Mouse (Mus musculus): ENCODE results near the gene Scarb1.

The Scarb1 gene

DNA sequence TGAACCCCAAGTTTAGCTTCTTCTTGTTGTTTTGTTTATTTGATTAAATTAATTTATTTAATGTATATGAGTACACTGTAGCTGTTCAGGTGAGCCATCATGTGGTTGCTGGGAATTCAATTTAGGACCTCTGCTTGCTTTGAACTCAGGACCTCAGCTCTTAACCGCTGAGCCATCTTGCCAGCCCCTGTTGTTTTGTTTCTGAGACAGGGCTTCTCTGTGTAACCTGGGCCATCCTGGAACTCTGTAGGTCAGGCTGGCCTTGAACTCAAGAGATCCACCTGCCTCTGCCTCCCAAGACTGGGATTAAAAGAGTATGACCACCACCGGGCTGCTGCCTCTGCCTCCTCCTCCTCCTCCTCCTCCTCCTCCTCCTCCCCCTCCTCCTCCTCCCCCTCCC, 66.7 kb downstream of the Scarb1 start:
- intact Hi-C loops (cut with DNase I) = no loop called here

GRCm38 (mm10) chr5:125273666-125274109, 67.2 kb downstream of the Scarb1 start:
- intact Hi-C loops (cut with DNase I) = loop anchor here (2.0 kb wide), 1 partner anchor 95 kb away; no protein-coding TSS in a partner anchor

DNA sequence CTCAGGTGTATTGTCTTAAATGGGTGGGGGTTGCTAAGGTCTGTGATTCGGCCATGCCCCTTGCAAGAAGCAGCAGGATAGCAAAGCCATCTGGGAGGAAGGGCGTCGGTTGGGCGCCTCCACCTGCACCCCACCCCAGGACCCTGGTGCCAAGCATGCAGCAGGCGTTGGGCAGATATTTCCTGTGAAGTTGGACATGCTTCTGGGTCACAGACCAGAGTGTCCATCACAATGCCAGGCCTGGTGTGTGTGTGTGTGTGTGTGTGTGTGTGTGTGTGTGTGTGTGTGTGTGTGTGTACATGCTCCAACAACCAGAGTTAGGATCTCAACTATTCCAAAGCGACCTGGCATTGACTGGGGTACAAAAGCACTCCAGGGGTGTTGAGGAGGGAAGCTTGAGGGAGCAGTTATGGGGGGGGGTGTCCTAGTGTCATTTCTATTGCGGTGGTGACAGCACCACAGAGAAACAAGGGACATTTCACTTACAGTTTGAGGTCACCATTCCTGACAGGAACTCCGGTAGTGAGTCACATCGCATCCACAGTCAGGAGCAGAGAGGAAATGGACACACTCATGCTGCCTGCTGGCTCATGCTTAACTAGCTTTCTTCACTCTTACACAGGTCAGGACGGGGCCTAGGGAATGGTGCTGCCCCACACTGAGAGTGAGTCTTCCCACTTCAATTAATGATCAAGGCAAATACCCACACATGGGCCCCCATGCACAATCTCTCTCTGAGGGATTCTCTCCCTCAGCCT, 68.5 kb downstream of the Scarb1 start:
- intact Hi-C loops (cut with DNase I) = loop anchor here (2.0 kb wide), 1 partner anchor 96 kb away; no protein-coding TSS in a partner anchor

GRCm38 (mm10) chr5:125271531-125272203, 69.2 kb downstream of the Scarb1 start:
- intact Hi-C loops (cut with DNase I) = loop anchor here (2.0 kb wide), 1 partner anchor 97 kb away; no protein-coding TSS in a partner anchor

DNA sequence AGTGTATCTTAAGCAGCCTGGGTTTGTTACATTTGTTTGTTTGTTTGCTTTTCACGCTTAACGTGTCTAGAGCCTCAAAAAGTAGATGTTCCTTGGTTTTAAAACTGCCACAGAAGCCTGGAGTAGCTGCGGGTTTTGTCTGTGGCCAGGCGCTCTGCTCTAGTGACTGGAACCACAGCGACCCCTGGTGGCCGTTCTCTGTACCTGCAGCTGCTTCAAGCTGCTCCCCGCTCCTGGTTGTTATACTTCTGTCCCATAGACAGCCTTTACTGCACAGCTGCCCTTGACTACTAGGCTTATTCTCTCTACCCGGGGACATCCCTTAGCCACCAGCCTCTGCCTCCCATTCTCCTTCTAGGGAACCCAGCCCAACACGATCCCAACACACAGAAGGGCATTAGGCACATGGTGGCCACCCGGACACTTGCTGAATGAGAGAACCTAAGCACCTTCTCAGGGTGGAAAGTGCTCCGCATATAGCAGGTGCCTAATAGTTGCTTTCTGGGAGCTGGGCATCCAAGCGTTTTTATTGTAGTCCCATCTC, 70.2 kb downstream of the Scarb1 start:
- intact Hi-C loops (cut with DNase I) = loop anchor here (1.0 kb wide), 1 partner anchor 370 kb away; no protein-coding TSS in a partner anchor

DNA sequence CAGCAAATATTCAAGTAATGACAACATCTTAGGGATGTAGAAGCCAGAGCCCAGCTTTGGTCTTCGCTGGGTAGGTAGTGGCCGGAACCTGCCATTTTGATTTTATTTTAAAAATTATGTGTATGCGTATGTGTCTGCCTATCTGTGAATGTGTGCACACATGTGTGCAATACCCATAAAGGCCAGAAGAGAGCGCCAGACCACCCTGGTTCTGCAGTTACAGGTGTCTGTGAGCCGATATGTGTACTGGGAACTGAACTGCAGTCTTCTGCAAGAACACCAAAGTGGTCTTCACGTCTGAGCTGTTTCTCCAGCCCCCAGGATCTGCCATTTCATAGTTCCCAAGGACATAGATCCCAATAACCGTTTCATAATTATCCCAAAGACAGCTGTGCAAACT, 71.1 kb downstream of the Scarb1 start:
- intact Hi-C loops (cut with DNase I) = loop anchor here (1.0 to 10.0 kb wide), 3 partner anchors 163 to 370 kb away; no protein-coding TSS in a partner anchor

DNA sequence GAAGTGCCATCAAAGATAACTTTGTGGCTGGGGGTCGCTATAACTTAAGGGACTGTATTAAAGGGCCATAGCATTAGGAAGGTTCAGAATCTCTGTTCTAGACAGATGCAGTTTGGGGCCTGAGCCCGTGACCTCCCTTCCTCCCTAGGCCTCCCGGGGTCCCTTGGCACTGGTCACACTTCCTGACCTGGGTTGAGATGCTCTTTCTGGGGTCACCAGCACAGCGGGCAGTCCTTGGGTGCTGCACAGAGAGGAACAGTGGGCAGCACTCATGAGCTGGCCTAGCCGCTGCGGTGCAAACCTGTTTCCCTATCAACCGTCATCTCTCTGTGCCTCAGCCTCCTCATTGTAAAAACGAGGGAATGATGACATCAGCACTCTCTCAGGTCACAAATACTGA, 71.5 kb downstream of the Scarb1 start:
- intact Hi-C loops (cut with DNase I) = loop anchor here (5.0 to 10.0 kb wide), 2 partner anchors 162 to 205 kb away; no protein-coding TSS in a partner anchor

- intact Hi-C loops (cut with DNase I) = loop anchor here (5.0 to 10.0 kb wide), 2 partner anchors 161 to 203 kb away; no protein-coding TSS in a partner anchor
Measured at GRCm38 (mm10) chr5:125268033-125268765, 72.7 kb downstream of the Scarb1 start.

DNA sequence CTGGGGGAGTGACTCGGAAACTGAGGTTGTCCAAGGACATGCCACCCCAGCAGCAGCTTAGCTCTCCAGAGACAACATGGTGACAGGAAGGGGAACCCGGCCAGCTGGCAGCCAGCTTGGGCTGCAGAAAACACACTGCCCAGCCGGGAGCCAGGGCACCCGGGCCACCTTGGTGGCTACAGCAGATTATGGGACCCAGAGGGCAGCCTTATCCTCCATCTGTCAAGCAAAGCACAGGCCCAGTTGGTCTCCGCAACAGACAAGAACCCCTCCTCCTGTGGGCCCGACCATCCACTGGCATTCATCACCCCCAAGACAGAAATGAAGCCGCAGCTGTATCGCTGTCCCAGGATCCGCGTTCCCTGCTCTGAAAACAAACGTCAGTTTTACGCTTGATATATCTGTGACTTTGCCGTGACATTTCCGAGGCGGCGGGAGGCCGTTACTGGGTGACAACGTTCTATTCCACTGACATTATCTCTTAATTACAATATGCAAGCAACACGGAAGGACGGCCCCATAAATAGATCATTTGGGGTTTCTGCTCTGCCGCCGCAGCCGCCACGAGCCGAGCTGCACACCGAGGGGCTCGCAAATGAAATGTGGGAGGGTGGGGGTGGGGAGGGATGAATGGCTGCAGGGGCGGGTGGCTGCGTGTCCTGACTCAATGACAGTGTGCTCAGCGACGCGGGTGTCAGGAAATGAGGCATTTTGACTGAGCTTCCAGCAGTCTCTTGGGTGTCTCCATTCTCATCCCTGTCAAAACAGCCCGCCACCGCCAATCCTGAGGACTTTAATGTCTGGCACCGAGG, 73.5 kb downstream of the Scarb1 start:
- intact Hi-C loops (cut with DNase I) = loop anchor here (5.0 to 10.0 kb wide), 2 partner anchors 160 to 203 kb away; no protein-coding TSS in a partner anchor

DNA sequence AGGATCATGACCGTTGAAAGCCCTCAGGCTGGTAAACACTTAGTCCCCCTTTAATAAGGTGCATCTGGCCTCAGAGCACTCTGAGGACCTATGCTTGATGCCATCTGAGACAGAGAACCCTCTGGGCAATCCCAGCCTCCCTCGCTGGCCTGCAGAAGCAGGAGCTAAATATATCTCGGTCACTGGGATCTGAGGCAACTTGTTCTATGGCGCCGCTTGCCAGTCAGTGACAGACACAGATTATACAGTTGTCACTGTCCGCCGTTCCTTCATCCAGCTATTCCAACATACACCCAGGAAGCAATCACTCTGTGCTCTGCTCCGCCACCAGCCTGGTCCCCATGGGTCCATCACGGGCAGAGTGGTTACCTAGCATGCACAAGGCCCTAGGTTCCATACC, 74.8 kb downstream of the Scarb1 start:
- intact Hi-C loops (cut with DNase I) = loop anchor here (5.0 to 10.0 kb wide), 2 partner anchors 159 to 201 kb away; no protein-coding TSS in a partner anchor

GRCm38 (mm10) chr5:125264700-125265099, 76.2 kb downstream of the Scarb1 start:
- intact Hi-C loops (cut with DNase I) = loop anchor here (5.0 to 10.0 kb wide), 2 partner anchors 157 to 200 kb away; no protein-coding TSS in a partner anchor

DNA sequence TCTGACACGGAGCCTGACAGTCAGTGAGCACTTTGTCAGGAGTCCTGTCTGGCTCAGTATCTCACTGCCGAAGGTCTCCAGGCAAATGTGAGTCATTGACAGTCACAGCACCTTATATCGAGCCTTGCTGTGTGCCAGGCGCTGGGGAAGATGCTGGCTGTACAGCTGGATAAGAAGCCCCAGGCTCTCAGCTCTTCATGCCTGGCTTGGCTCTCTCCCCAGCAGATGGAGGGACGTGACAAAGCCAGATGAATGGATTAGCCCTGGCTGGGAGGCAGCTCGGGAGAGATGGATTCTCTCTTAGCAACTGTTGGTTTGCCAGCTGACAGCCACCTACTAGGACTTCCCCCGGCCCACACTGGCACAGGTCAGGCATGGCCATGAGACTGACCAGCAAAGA, 78.3 kb downstream of the Scarb1 start:
- intact Hi-C loops (cut with DNase I) = loop anchor here (10.0 kb wide), 1 partner anchor 198 kb away; no protein-coding TSS in a partner anchor

- intact Hi-C loops (cut with DNase I) = loop anchor here (5.0 kb wide), 1 partner anchor 37 kb away; no protein-coding TSS in a partner anchor
Measured at GRCm38 (mm10) chr5:125253917-125254316, 87.0 kb downstream of the Scarb1 start.

- intact Hi-C loops (cut with DNase I) = loop anchor here (5.0 kb wide), 1 partner anchor 36 kb away; no protein-coding TSS in a partner anchor
Measured at GRCm38 (mm10) chr5:125253448-125253847, 87.4 kb downstream of the Scarb1 start.

- intact Hi-C loops (cut with DNase I) = loop anchor here (5.0 kb wide), 1 partner anchor 35 kb away; no protein-coding TSS in a partner anchor
Measured at GRCm38 (mm10) chr5:125252664-125253063, 88.2 kb downstream of the Scarb1 start.

- intact Hi-C loops (cut with DNase I) = loop anchor here (5.0 kb wide), 1 partner anchor 35 kb away; no protein-coding TSS in a partner anchor
Measured at GRCm38 (mm10) chr5:125251885-125252615, 88.8 kb downstream of the Scarb1 start.

DNA sequence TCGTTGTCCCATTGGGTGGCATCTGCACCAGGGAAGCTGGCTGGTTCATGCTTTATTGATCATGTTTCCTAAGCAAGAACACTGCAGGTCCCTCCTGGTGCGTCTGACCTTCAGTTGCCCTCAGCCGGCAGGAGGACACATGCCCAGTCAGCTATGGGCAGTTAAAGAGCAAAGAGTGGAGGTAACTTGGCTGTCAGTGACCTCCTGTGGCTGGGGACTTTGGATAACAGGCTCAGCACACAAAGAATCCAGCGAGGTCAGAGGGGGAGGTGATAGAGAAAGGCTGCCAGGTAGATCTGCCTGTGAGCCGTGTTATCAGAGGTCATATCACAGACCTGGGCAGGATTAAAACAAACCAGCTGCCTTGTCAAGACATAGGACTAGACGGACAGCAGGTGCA, 91.7 kb downstream of the Scarb1 start:
- intact Hi-C loops (cut with DNase I) = no loop called here

DNA sequence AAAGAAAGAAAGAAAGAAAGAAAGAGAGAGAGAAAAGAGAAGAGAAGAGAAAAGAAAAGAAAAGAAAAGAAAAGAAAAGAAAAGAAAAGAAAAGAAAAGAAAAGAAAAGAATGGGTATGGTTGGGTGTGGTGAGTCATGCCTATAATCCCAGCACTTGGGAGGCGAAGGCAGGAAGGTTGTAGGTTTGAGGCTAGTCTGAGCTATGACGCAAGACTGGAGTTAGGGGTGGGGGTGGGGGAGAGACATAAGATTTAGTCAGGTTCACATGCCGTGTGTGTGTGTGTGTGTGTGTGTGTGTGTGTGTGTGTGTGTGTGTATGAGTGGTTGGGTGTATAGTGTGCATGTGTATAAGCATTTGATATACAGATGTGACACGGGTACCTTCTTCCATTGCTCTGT, 94.2 kb downstream of the Scarb1 start:
- intact Hi-C loops (cut with DNase I) = no loop called here

Data from adrenal gland (tissue).